Mouse (Mus musculus): ENCODE data around the gene Hacd2. TPM values are rescaled to one million over a fixed set of nuclear protein-coding genes. Genes with fewer than 3 reads are reported as not detected.

The Hacd2 gene
- 134 and 178 TPM in 2 replicates for total RNA-seq (2014; fragmentation: Nextera tagmentation)
- 4.2 and 4.7 TPM in 2 replicates for total RNA-seq (2017)
- 54.5 and 73.8 TPM in 2 replicates for polyA plus RNA-seq (2012)

DNA sequence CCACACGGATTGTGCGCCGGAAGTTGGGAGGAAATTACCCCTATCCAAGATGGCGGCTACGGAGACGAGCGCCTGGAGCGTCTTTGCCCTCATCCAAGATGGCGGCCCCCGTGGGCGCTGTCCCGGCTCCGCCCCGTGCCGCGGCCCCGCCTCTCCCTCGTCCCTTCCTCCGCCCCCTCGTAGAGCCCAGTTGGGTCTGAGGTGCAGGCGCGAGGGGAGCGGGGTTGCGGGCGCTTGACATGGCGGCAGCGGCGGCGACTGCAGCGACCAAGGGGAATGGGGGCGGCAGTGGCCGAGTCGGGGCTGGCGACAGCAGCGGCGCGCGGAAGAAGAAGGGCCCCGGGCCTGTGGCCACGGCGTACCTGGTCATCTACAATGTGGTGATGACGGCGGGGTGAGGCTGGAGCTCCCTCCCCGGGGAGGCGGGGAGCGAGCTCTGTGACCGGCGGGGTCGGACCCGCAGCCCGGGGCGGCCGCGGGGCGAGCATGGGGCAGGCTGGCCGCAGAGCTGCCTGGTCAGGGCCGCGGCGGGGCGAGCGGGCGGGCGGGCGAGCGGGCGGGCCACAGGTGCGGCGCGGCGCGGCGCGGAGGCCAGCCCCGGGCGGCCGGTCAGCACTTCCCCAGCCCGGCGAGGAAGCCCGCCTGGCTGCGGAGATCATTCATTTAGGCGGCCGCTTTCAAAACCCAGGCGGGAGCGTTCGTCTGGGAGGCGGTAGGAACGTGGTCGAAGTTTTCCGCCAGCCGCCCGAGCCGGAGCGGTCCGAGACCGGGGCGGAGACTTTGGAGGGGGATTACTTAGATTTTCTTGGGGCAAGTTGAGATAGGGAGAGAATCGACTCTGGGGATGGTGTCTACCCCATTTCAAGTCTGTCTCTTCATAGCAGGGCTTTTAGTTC is at the start of gene Hacd2:
Gene Hacd2 (plus strand): TSS at position 187 of the 896 bp plus-strand sequence.
- H3K4me1 ChIP-seq (ENCODE audit: insufficient read depth, low read depth, low read length) = peaks cover 14% of the 10 kb centered on the region; the same call in 1 of the 2 replicates
- no peaks in the 10 kb centered on the region for H3K9me3 ChIP-seq (replicated peaks)
- ATAC-seq (ENCODE audit: extremely low read depth, insufficient number of reproducible peaks, low FRiP score, poor library complexity, severe bottlenecking) (peak; percentile 95), DNase-seq (ENCODE audit: low spot score) (peak; percentile 92)
- no peaks in the 10 kb centered on the region for H3K27me3 ChIP-seq (ENCODE audit: insufficient read depth, low read length)
- peaks cover 18% of the 10 kb centered on the region for H3K36me3 ChIP-seq (replicated peaks)
- TF ChIP-seq GATA1 (IDR thresholded peaks at IDR 0.05; ENCODE audit: borderline replicate concordance, low read length) (no peak), POLR2AphosphoS5 (IDR thresholded peaks at IDR 0.05; ENCODE audit: insufficient replicate concordance, low read depth, low read length) (no peak)
- H3K4me3 ChIP-seq (ENCODE audit: low read depth, low read length) = peak within 1 kb of the TSS; percentile 95

DNA sequence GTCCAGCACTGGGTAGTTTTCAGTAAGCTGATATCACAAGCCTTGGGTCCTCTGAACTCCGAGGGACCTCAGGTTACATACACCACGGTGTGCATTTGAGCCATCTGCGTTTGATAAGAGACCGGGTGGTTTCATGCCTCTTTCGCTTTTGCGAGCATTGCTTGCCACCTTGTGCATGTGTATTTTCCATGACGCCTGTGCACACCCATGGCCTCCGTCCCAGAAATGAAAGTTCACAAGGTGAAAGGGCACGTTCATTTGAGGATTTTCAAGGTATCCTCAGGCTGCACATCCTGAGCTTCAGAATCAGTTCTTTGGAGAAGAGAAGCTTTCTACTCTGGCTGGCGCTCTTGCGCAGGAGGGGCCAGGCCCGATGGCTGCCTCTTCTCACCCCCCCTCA is 49.8 kb upstream of the Hacd2 start:
- Histone ChIP-seq H3K9me3 (replicated peaks) (no peaks in the 10 kb centered on the region), H3K4me3 (ENCODE audit: low read depth, low read length) (no peak overlapping the region), H3K4me1 (ENCODE audit: insufficient read depth, low read depth, low read length) (no peaks in the 10 kb centered on the region), H3K27me3 (ENCODE audit: insufficient read depth, low read length) (peaks cover 22% of the 10 kb centered on the region), H3K36me3 (replicated peaks) (no peaks in the 10 kb centered on the region)
- DNase-seq (ENCODE audit: low spot score) (no peak), ATAC-seq (ENCODE audit: extremely low read depth, insufficient number of reproducible peaks, low FRiP score, poor library complexity, severe bottlenecking) (no peak)
- TF ChIP-seq POLR2AphosphoS5 (IDR thresholded peaks at IDR 0.05; ENCODE audit: insufficient replicate concordance, low read depth, low read length) (no peak), GATA2 (IDR thresholded peaks at IDR 0.05; ENCODE audit: borderline replicate concordance, low read depth, low read length) (no peak), CTCF (IDR thresholded peaks at IDR 0.05; ENCODE audit: low read depth, low read length) (no peak), GATA1 (IDR thresholded peaks at IDR 0.05; ENCODE audit: borderline replicate concordance, low read length) (no peak), TAL1 (conservative IDR thresholded peaks at IDR 0.05; ENCODE audit: low read depth, low read length) (no peak)

DNA sequence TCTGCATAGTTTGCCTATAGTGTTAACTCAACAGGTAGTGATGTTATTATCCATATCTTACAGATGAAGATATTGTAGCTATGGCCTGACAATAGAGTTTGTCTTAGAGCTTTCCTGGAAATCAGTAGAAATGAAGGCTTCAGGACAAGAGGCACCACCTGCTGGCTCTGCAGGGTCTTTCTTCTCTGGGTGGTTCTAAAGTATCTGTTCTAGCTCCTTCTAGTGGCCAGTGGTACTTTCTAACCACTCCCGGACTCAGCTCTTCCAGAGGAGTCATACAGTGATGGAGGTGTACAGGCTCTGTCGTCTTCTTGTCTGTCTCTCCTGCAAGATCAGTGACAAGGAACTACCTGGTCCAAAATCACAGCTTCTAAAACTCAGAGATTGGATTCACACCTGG is 46.7 kb upstream of the Hacd2 start:
- no peaks in the 10 kb centered on the region for H3K4me1 ChIP-seq (ENCODE audit: insufficient read depth, low read depth, low read length)
- TF ChIP-seq GATA2 (IDR thresholded peaks at IDR 0.05; ENCODE audit: borderline replicate concordance, low read depth, low read length) (no peak), GATA1 (IDR thresholded peaks at IDR 0.05; ENCODE audit: borderline replicate concordance, low read length) (no peak), POLR2AphosphoS5 (IDR thresholded peaks at IDR 0.05; ENCODE audit: insufficient replicate concordance, low read depth, low read length) (no peak), TAL1 (conservative IDR thresholded peaks at IDR 0.05; ENCODE audit: low read depth, low read length) (no peak), CTCF (IDR thresholded peaks at IDR 0.05; ENCODE audit: low read depth, low read length) (no peak)
- ATAC-seq (ENCODE audit: extremely low read depth, insufficient number of reproducible peaks, low FRiP score, poor library complexity, severe bottlenecking) = no peak
- no peak for DNase-seq (ENCODE audit: low spot score)
- H3K36me3 ChIP-seq (replicated peaks) = no peaks in the 10 kb centered on the region
- no peaks in the 10 kb centered on the region for H3K9me3 ChIP-seq (replicated peaks)
- peaks cover 12% of the 10 kb centered on the region for H3K27me3 ChIP-seq (ENCODE audit: insufficient read depth, low read length)
- H3K4me3 ChIP-seq (ENCODE audit: low read depth, low read length) = no peak overlapping the region

DNA sequence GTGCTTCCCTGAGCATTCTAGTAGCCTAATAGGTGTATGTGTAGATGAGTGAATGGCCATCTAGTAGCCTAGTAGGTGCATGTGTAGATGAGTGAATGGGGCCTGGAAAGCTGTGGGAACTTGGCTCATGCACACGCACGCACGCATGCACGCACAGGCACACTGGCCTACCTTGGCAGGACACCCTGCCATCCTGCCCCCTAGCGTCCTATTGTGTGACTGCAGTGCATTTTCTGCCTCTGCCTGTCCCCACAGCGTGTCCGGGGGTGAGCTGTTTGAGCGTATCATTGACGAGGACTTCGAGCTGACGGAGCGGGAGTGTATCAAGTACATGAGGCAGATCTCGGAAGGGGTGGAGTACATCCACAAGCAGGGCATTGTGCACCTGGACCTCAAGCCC is 45.6 kb upstream of the Hacd2 start:
- no peak for TF ChIP-seq POLR2AphosphoS5 (IDR thresholded peaks at IDR 0.05; ENCODE audit: insufficient replicate concordance, low read depth, low read length)
- no peak for TF ChIP-seq TAL1 (conservative IDR thresholded peaks at IDR 0.05; ENCODE audit: low read depth, low read length)
- peak; percentile 45 for TF ChIP-seq CTCF (IDR thresholded peaks at IDR 0.05; ENCODE audit: low read depth, low read length)
- no peak for TF ChIP-seq GATA2 (IDR thresholded peaks at IDR 0.05; ENCODE audit: borderline replicate concordance, low read depth, low read length)
- no peak for DNase-seq (ENCODE audit: low spot score)

DNA sequence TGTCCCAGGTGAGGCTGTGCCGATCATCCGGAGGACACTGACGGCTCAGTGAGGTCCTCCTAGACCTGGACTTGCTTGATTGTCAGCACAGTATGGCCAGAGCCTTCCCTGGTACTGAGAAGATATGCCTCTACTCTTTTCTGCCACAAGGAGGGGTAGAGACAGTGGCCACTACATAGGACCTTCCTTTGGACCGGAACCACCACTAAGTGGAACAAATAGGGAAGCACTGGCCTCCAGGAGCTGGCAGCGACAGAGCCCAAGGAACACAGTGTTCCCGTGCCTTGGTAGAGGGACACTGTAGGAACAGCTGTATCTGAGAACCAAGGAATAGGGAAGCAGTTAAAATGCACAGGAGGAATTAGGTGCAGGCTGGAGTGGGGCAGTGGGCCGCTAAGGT is 44.2 kb upstream of the Hacd2 start:
- no peaks in the 10 kb centered on the region for H3K36me3 ChIP-seq (replicated peaks)
- no peak overlapping the region for H3K4me3 ChIP-seq (ENCODE audit: low read depth, low read length)
- H3K9me3 ChIP-seq (replicated peaks) = no peaks in the 10 kb centered on the region
- no peaks in the 10 kb centered on the region for H3K4me1 ChIP-seq (ENCODE audit: insufficient read depth, low read depth, low read length)
- no peak for ATAC-seq (ENCODE audit: extremely low read depth, insufficient number of reproducible peaks, low FRiP score, poor library complexity, severe bottlenecking)
- TF ChIP-seq POLR2AphosphoS5 (IDR thresholded peaks at IDR 0.05; ENCODE audit: insufficient replicate concordance, low read depth, low read length) = no peak
- no peak for TF ChIP-seq GATA2 (IDR thresholded peaks at IDR 0.05; ENCODE audit: borderline replicate concordance, low read depth, low read length)
- TF ChIP-seq TAL1 (conservative IDR thresholded peaks at IDR 0.05; ENCODE audit: low read depth, low read length) = no peak
- no peak for TF ChIP-seq GATA1 (IDR thresholded peaks at IDR 0.05; ENCODE audit: borderline replicate concordance, low read length)
- no peak for TF ChIP-seq CTCF (IDR thresholded peaks at IDR 0.05; ENCODE audit: low read depth, low read length)
- peaks cover 16% of the 10 kb centered on the region for H3K27me3 ChIP-seq (ENCODE audit: insufficient read depth, low read length)
- DNase-seq (ENCODE audit: low spot score) = no peak

More for the DNA sequence above, 45.6 kb upstream of the Hacd2 start:
- Histone ChIP-seq H3K9me3 (replicated peaks) (no peaks in the 10 kb centered on the region), H3K4me1 (ENCODE audit: insufficient read depth, low read depth, low read length) (no peaks in the 10 kb centered on the region), H3K36me3 (replicated peaks) (no peaks in the 10 kb centered on the region), H3K27me3 (ENCODE audit: insufficient read depth, low read length) (peaks cover 16% of the 10 kb centered on the region), H3K4me3 (ENCODE audit: low read depth, low read length) (no peak overlapping the region)
- ATAC-seq (ENCODE audit: extremely low read depth, insufficient number of reproducible peaks, low FRiP score, poor library complexity, severe bottlenecking) = no peak

DNA sequence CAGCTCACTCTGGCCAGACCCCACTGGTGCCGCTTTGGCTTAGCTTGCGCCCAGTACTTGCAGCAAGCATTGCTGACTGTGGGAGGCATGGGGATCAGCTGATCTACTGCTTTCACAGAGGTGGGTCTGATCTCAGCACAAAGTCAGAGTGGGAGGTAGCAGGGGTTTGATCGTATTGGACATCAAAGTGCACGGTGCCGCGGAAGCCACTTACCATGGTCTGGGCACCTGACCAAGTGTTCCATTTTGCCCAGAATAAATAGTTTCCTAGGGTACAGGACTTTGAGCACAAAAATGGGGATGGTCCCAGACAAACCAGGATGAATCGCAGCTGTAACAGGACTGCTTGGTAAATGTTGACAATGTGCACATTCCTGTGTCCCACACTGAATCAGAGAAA is 41.2 kb upstream of the Hacd2 start:
- DNase-seq (ENCODE audit: low spot score) (no peak), ATAC-seq (ENCODE audit: extremely low read depth, insufficient number of reproducible peaks, low FRiP score, poor library complexity, severe bottlenecking) (no peak)
- H3K4me3 ChIP-seq (ENCODE audit: low read depth, low read length) = no peak overlapping the region
- TF ChIP-seq CTCF (IDR thresholded peaks at IDR 0.05; ENCODE audit: low read depth, low read length) (no peak), TAL1 (conservative IDR thresholded peaks at IDR 0.05; ENCODE audit: low read depth, low read length) (no peak), GATA1 (IDR thresholded peaks at IDR 0.05; ENCODE audit: borderline replicate concordance, low read length) (no peak), GATA2 (IDR thresholded peaks at IDR 0.05; ENCODE audit: borderline replicate concordance, low read depth, low read length) (no peak), POLR2AphosphoS5 (IDR thresholded peaks at IDR 0.05; ENCODE audit: insufficient replicate concordance, low read depth, low read length) (no peak)
- no peaks in the 10 kb centered on the region for H3K36me3 ChIP-seq (replicated peaks)
- H3K4me1 ChIP-seq (ENCODE audit: insufficient read depth, low read depth, low read length) = no peaks in the 10 kb centered on the region
- no peaks in the 10 kb centered on the region for H3K9me3 ChIP-seq (replicated peaks)
- H3K27me3 ChIP-seq (ENCODE audit: insufficient read depth, low read length) = peaks cover 14% of the 10 kb centered on the region

Data from G1E (cell line).